Mouse (Mus musculus) limb, embryonic 12.5 days (tissue): ENCODE results near the gene Ube2h. TPM values are rescaled to one million over a fixed set of nuclear protein-coding genes. Genes with fewer than 3 reads are reported as not detected.

Experiments used
- ATAC-seq: fragments of 200-750 bp; cut with Nextera tagmentation; 2 replicates; pipeline ENCODE4 v1.8.0; 2017; ENCODE audit warnings: low read depth, moderate TSS enrichment; ENCODE audit not compliant: insufficient number of reproducible peaks, insufficient read depth, low FRiP score, low TSS enrichment
- H3K27ac ChIP-seq: fragments of 300-500 bp; sonication (generic); 2 replicates; pipeline ENCODE4 v1.5.1; 2016; ENCODE audit warnings: mild to moderate bottlenecking, moderate library complexity
- H3K27me3 ChIP-seq: fragments of 300-500 bp; sonication (generic); 2 replicates; pipeline ENCODE4 v1.6.1; 2016; ENCODE audit warnings: mild to moderate bottlenecking, moderate library complexity
- H3K36me3 ChIP-seq: fragments of 300-500 bp; sonication (generic); 2 replicates; pipeline ENCODE4 v1.6.1; 2016; ENCODE audit warnings: mild to moderate bottlenecking, moderate library complexity
- H3K4me1 ChIP-seq: fragments of 300-500 bp; sonication (generic); replicated peaks from 2 replicates; pipeline ENCODE4 v1.6.1; 2016
- H3K4me2 ChIP-seq: fragments of 300-500 bp; sonication (generic); 2 replicates; pipeline ENCODE4 v1.6.1; 2016; ENCODE audit warnings: mild to moderate bottlenecking, moderate library complexity
- H3K4me3 ChIP-seq: fragments of 300-500 bp; sonication (generic); replicated peaks from 2 replicates; pipeline ENCODE4 v1.5.1; 2016; ENCODE audit warnings: mild to moderate bottlenecking
- H3K9ac ChIP-seq: fragments of 300-500 bp; sonication (generic); replicated peaks from 2 replicates; pipeline ENCODE4 v1.6.1; 2016; ENCODE audit warnings: mild to moderate bottlenecking, moderate library complexity
- H3K9me3 ChIP-seq: fragments of 300-500 bp; sonication (generic); 2 replicates; pipeline ENCODE4 v1.6.1; 2016; ENCODE audit warnings: mild to moderate bottlenecking, moderate library complexity
- WGBS: fragments of 180-500 bp; shearing (Covaris S2); methylation state at CpG from one replicate; pipeline ENCODE4 v1.1.7; 2016; 5-methylcytosine and 5-hydroxymethylcytosine counted together
- polyA plus RNA-seq: library from polyadenylated mRNA; unstranded; fragments of >200 nt; fragmentation: Nextera tagmentation; extraction: Ambion mirVana; gene quantifications from 2 replicates; pipeline ENCODE4 v1.2.1, GENCODE M21; 2016

Gene Ube2h
- polyA plus RNA-seq, 1 experiment from 2014 or later, result 49.9 TPM

- H3K9ac ChIP-seq, result no peak overlapping the region
- H3K4me1 ChIP-seq, result peaks cover 27% of the 10 kb centered on the region
- no peak overlapping the region; the same call in 1 of the 2 replicates for H3K27ac ChIP-seq
- H3K9me3 ChIP-seq, result no peaks in the 10 kb centered on the region
- no peak for ATAC-seq
- peaks cover 33% of the 10 kb centered on the region for H3K36me3 ChIP-seq
- H3K4me3 ChIP-seq, result no peak overlapping the region
- H3K4me2 ChIP-seq, result peak overlapping the region; percentile 83; the same call in 1 of the 2 replicates
- 86% methylated on average over 5 of the region's 5 CpGs for WGBS
- H3K27me3 ChIP-seq, result no peaks in the 10 kb centered on the region
These were observed 4.7 kb downstream of the Ube2h start for GRCm38 (mm10) chr6:30299683-30300082.

GRCm38 (mm10) chr6:30299116-30299515, 5.2 kb downstream of the Ube2h start:
- peaks cover 26% of the 10 kb centered on the region for H3K4me1 ChIP-seq
- H3K4me3 ChIP-seq, result no peak overlapping the region
- H3K4me2 ChIP-seq, result no peak overlapping the region
- peaks cover 39% of the 10 kb centered on the region for H3K36me3 ChIP-seq
- ATAC-seq, result no peak
- WGBS, result 72% methylated on average over 1 of the region's 1 CpGs
- no peaks in the 10 kb centered on the region for H3K27me3 ChIP-seq
- no peak overlapping the region for H3K9ac ChIP-seq
- no peaks in the 10 kb centered on the region for H3K9me3 ChIP-seq
- H3K27ac ChIP-seq, result no peak overlapping the region

- H3K27me3 ChIP-seq, result no peaks in the 10 kb centered on the region
- H3K9me3 ChIP-seq, result no peaks in the 10 kb centered on the region
- H3K36me3 ChIP-seq, result peaks cover 64% of the 10 kb centered on the region
- ATAC-seq, result no peak
- H3K4me3 ChIP-seq, result no peak overlapping the region
- 93% methylated on average over 2 of the region's 2 CpGs for WGBS
- H3K4me2 ChIP-seq, result no peak overlapping the region
- H3K9ac ChIP-seq, result no peak overlapping the region
- no peak overlapping the region for H3K27ac ChIP-seq
- no peaks in the 10 kb centered on the region for H3K4me1 ChIP-seq
These were observed 11.8 kb downstream of the Ube2h start for GRCm38 (mm10) chr6:30292579-30292978.

- H3K36me3 ChIP-seq, result peaks cover 65% of the 10 kb centered on the region
- H3K4me2 ChIP-seq, result no peak overlapping the region
- no peak overlapping the region for H3K27ac ChIP-seq
- no peaks in the 10 kb centered on the region for H3K27me3 ChIP-seq
- H3K4me3 ChIP-seq, result no peak overlapping the region
- no peaks in the 10 kb centered on the region for H3K9me3 ChIP-seq
- ATAC-seq, result no peak
- no peak overlapping the region for H3K9ac ChIP-seq
- WGBS, result 93% methylated on average over 6 of the region's 6 CpGs
- no peaks in the 10 kb centered on the region for H3K4me1 ChIP-seq
These were observed 16.4 kb downstream of the Ube2h start for GRCm38 (mm10) chr6:30287958-30288357.

GRCm38 (mm10) chr6:30286642-30287041, 17.7 kb downstream of the Ube2h start:
- peaks cover 64% of the 10 kb centered on the region for H3K36me3 ChIP-seq
- H3K4me1 ChIP-seq, result no peaks in the 10 kb centered on the region
- no peaks in the 10 kb centered on the region for H3K27me3 ChIP-seq
- no peak overlapping the region for H3K27ac ChIP-seq
- no peak overlapping the region for H3K4me2 ChIP-seq
- H3K9me3 ChIP-seq, result no peaks in the 10 kb centered on the region
- ATAC-seq, result no peak
- no peak overlapping the region for H3K9ac ChIP-seq
- no peak overlapping the region for H3K4me3 ChIP-seq

GRCm38 (mm10) chr6:30284177-30284576, 20.2 kb downstream of the Ube2h start:
- Histone ChIP-seq H3K4me2 (no peak overlapping the region), H3K9ac (no peak overlapping the region), H3K4me1 (no peaks in the 10 kb centered on the region), H3K27ac (no peak overlapping the region), H3K36me3 (peaks cover 74% of the 10 kb centered on the region), H3K4me3 (no peak overlapping the region), H3K27me3 (no peaks in the 10 kb centered on the region), H3K9me3 (no peaks in the 10 kb centered on the region)
- no peak for ATAC-seq

GRCm38 (mm10) chr6:30282361-30282760, 22.0 kb downstream of the Ube2h start:
- no peak overlapping the region for H3K9ac ChIP-seq
- H3K9me3 ChIP-seq, result no peaks in the 10 kb centered on the region
- no peaks in the 10 kb centered on the region for H3K4me1 ChIP-seq
- ATAC-seq, result no peak
- H3K36me3 ChIP-seq, result peaks cover 84% of the 10 kb centered on the region
- no peak overlapping the region for H3K4me2 ChIP-seq
- 96% methylated on average over 2 of the region's 2 CpGs for WGBS
- no peaks in the 10 kb centered on the region for H3K27me3 ChIP-seq
- no peak overlapping the region for H3K4me3 ChIP-seq
- H3K27ac ChIP-seq, result no peak overlapping the region

- H3K36me3 ChIP-seq, result peaks cover 85% of the 10 kb centered on the region
- WGBS, result 70% methylated on average over 1 of the region's 1 CpGs
- H3K4me3 ChIP-seq, result no peak overlapping the region
These were observed 26.0 kb downstream of the Ube2h start for GRCm38 (mm10) chr6:30278374-30278773.

GRCm38 (mm10) chr6:30276882-30277281, 27.5 kb downstream of the Ube2h start:
- H3K27me3 ChIP-seq, result no peaks in the 10 kb centered on the region
- peaks cover 88% of the 10 kb centered on the region for H3K36me3 ChIP-seq
- no peaks in the 10 kb centered on the region for H3K9me3 ChIP-seq
- H3K4me2 ChIP-seq, result no peak overlapping the region
- H3K9ac ChIP-seq, result no peak overlapping the region
- no peak for ATAC-seq
- H3K4me1 ChIP-seq, result no peaks in the 10 kb centered on the region
- no peak overlapping the region for H3K4me3 ChIP-seq
- 92% methylated on average over 7 of the region's 7 CpGs for WGBS
- H3K27ac ChIP-seq, result no peak overlapping the region

More at GRCm38 (mm10) chr6:30278374-30278773, 26.0 kb downstream of the Ube2h start:
- Histone ChIP-seq H3K27me3 (no peaks in the 10 kb centered on the region), H3K9me3 (no peaks in the 10 kb centered on the region), H3K27ac (no peak overlapping the region), H3K9ac (no peak overlapping the region), H3K4me2 (no peak overlapping the region), H3K4me1 (no peaks in the 10 kb centered on the region)
- ATAC-seq, result no peak

- no peak overlapping the region for H3K27ac ChIP-seq
- H3K4me2 ChIP-seq, result no peak overlapping the region
- no peaks in the 10 kb centered on the region for H3K4me1 ChIP-seq
- H3K27me3 ChIP-seq, result no peaks in the 10 kb centered on the region
- peaks cover 88% of the 10 kb centered on the region for H3K36me3 ChIP-seq
- no peaks in the 10 kb centered on the region for H3K9me3 ChIP-seq
- H3K4me3 ChIP-seq, result no peak overlapping the region
- WGBS, result 85% methylated on average over 3 of the region's 3 CpGs
- no peak for ATAC-seq
- H3K9ac ChIP-seq, result no peak overlapping the region
These were observed 28.0 kb downstream of the Ube2h start for GRCm38 (mm10) chr6:30276375-30276774.

GRCm38 (mm10) chr6:30275159-30275847, 29.0 kb downstream of the Ube2h start:
- Histone ChIP-seq H3K27ac (no peak overlapping the region), H3K27me3 (no peaks in the 10 kb centered on the region), H3K4me3 (no peak overlapping the region), H3K4me2 (no peak overlapping the region), H3K9me3 (no peaks in the 10 kb centered on the region), H3K36me3 (peaks cover 91% of the 10 kb centered on the region), H3K9ac (no peak overlapping the region), H3K4me1 (no peaks in the 10 kb centered on the region)
- 83% methylated on average over 5 of the region's 5 CpGs for WGBS
- ATAC-seq, result no peak

GRCm38 (mm10) chr6:30272911-30273310, 31.4 kb downstream of the Ube2h start:
- no peaks in the 10 kb centered on the region for H3K9me3 ChIP-seq
- no peak for ATAC-seq
- no peak overlapping the region for H3K9ac ChIP-seq
- H3K27ac ChIP-seq, result no peak overlapping the region
- no peak overlapping the region for H3K4me3 ChIP-seq
- H3K36me3 ChIP-seq, result peaks cover 84% of the 10 kb centered on the region
- 82% methylated on average over 3 of the region's 3 CpGs for WGBS
- H3K4me1 ChIP-seq, result no peaks in the 10 kb centered on the region
- H3K4me2 ChIP-seq, result no peak overlapping the region
- H3K27me3 ChIP-seq, result no peaks in the 10 kb centered on the region
